Mouse (Mus musculus) CD8-positive naive resting alpha-beta T cell, adult 57 days (primary cell): Measurements from ENCODE around the gene Gm9195. TPM values are rescaled to one million over a fixed set of nuclear protein-coding genes. Genes with fewer than 3 reads are reported as not detected.

ENCODE experiments used
- total RNA-seq: library from RNA; stranded (reverse); gene quantifications from one replicate; pipeline ENCODE4 v1.2.4, GENCODE M21; 2023

Gene Gm9195
- total RNA-seq, result not detected

DNA sequence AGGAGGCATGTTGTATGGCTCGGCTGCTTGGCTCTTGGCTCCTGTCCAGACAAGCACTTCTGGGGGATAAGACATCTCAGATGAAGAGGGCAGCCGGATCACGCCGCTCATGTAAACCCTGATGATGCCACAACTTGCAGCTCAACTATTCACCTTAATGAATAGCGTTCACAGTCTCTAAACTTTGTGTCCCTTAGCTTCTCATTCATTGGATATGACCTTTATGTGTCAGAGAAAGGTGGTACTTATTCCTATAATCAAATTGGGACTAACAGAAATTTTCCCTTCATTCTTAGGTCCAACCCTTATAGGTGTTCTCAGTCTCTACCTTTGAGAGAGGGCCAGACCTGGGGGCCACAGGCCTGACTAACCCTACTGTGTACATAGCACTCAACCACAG lies at the start of gene Gm9195:
TSS of gene Gm9195 (minus strand) at position 101 of the 400 bp plus-strand sequence.

Other genes with a start within 250 kb of the Gm9195 start
- 57.3 TPM for gene Fndc3a, start 218.2 kb upstream of the Gm9195 start, total RNA-seq